Mouse (Mus musculus) liver, adult 2 months (tissue): ENCODE measurements around the gene Nme4. TPM values are rescaled to one million over a fixed set of nuclear protein-coding genes. Genes with fewer than 3 reads are reported as not detected.
"Not testable (repeated sequence)": the region's sequence is repeated elsewhere in the genome, so short reads cannot be mapped to it uniquely, and the experiment has no call there.

Experiments
- DNase-seq: peaks from one replicate; pipeline ENCODE4 v3.0.0-alpha.2; 2011; ENCODE audit warnings: low read depth, low spot score; ENCODE audit errors: extremely low read depth
- H3K27ac ChIP-seq: fragments of 200-500 bp; replicated peaks from 2 replicates; pipeline ENCODE4 v1.5.1; 2012; ENCODE audit warnings: low read depth, mild to moderate bottlenecking, control low read depth, inconsistent platforms, low read length; ENCODE audit not compliant: insufficient read depth
- H3K27me3 ChIP-seq: fragments of 200-500 bp; 2 replicates; pipeline ENCODE4 v1.6.1; 2012; ENCODE audit warnings: mild to moderate bottlenecking, moderate library complexity, low read length, inconsistent platforms; ENCODE audit not compliant: control insufficient read depth, insufficient read depth
- H3K36me3 ChIP-seq: fragments of 200-500 bp; 2 replicates; pipeline ENCODE4 v1.6.1; 2012; ENCODE audit warnings: low read length, inconsistent platforms; ENCODE audit not compliant: control insufficient read depth, insufficient read depth
- H3K4me1 ChIP-seq: fragments of 200-500 bp; 2 replicates; pipeline ENCODE4 v1.6.1; 2011; ENCODE audit warnings: low read length; ENCODE audit not compliant: control insufficient read depth, insufficient read depth
- H3K4me3 ChIP-seq: fragments of 200-500 bp; 2 replicates; pipeline ENCODE4 v1.5.1; 2011; ENCODE audit warnings: low read depth, mild to moderate bottlenecking, control low read depth, low read length, moderate library complexity; ENCODE audit not compliant: insufficient read depth
- H3K79me2 ChIP-seq: fragments of 200-500 bp; 2 replicates; pipeline ENCODE4 v1.6.1; 2012; ENCODE audit warnings: inconsistent platforms, mild to moderate bottlenecking, low read length, moderate library complexity; ENCODE audit not compliant: control insufficient read depth, insufficient read depth
- H3K9ac ChIP-seq: fragments of 200-500 bp; 2 replicates; pipeline ENCODE4 v1.6.1; 2012; ENCODE audit warnings: low read depth, mild to moderate bottlenecking, control low read depth, inconsistent platforms, low read length
- CTCF ChIP-seq: fragments of 200-500 bp; IDR thresholded peaks from 2 replicates; pipeline ENCODE4 v1.5.1; 2011; ENCODE audit warnings: low read depth, low read length, control low read depth
- POLR2A ChIP-seq: fragments of 200-500 bp; IDR thresholded peaks from 2 replicates; pipeline ENCODE4 v1.6.1; 2011; ENCODE audit warnings: low read length, control low read depth; ENCODE audit not compliant: insufficient read depth; ENCODE audit errors: extremely low read depth
- WGBS: fragments of 180-500 bp; shearing (Covaris S2); methylation state at CpG from one replicate; pipeline ENCODE4 v1.1.7; 2018; 5-methylcytosine and 5-hydroxymethylcytosine counted together
- polyA plus RNA-seq: library from polyadenylated mRNA; depleted of rRNA; stranded (reverse); fragments of >200 nt; gene quantifications from 2 replicates; pipeline ENCODE4 v1.2.3, GENCODE M21; 2012
- total RNA-seq: library from RNA; depleted of rRNA; stranded (reverse); fragments of >200 nt; gene quantifications from 2 replicates; pipeline ENCODE4 v1.2.3, GENCODE M21; 2014

The Nme4 gene
- total and polyA plus RNA-seq, 2 experiments: 7.0 to 8.7 TPM

DNA sequence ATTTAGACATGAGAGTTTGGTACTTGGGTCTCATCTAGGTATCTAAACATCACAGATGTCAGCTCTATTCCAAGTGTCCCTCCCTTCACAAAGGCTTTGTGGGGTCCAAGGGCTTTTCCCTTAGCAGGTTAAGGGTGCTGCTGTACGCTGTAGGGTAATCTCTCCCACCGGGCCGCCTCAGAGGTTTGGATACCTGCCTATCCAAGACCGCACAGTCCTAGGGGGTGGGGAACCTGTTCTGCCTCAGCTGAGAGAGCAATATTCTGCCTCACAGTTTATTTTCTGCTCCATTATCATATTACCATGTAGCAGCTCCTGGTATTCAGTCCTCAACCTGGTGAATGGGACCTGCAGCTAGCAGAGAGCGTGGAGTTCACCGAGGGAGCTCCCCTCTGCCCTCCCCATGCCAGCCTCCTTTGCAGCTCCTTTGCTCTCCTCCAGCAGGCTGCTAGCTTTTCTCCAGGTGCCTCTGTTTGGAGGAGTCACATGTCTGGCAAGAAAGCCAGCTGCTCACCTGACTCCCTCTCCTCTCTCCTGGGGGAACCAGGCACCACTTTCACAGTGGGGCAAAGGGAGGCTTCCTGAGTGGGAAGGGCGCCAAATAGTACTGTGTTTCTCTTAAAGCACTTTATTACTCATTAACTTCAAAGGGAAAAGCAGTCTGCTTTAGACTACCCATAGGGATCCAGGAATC is 19.9 kb upstream of the Nme4 start:
- no peaks in the 10 kb centered on the region for H3K36me3 ChIP-seq
- no peaks in the 10 kb centered on the region for H3K79me2 ChIP-seq
- no peaks in the 10 kb centered on the region for H3K27me3 ChIP-seq
- H3K9ac ChIP-seq: no peak overlapping the region
- H3K4me3 ChIP-seq: no peak overlapping the region
- no peak overlapping the region for H3K27ac ChIP-seq
- H3K4me1 ChIP-seq: peaks cover 7% of the 10 kb centered on the region
- peak; percentile 45 for DNase-seq
- WGBS: 75% methylated on average over 7 of the region's 7 CpGs
- TF ChIP-seq CTCF (no peak), POLR2A (no peak)

DNA sequence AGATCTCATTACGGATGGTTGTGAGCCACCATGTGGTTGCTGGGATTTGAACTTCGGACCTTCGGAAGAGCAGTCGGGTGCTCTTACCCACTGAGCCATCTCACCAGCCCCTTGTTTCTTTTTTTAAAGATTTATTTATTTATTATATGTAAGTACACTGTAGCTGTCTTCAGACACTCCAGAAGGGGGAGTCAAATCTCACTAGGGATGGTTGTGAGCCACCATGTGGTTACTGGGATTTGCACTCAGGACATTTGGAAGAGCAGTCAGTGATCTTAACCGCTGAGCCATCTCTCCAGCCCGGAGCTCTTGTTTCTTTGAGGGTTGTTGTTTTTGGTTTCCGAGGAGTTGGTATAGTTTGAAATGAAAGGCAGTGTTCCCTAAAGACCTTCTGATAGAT is 19.1 kb upstream of the Nme4 start:
- not testable (repeated sequence) for H3K79me2 ChIP-seq, H3K4me1 ChIP-seq, H3K27ac ChIP-seq, H3K36me3 ChIP-seq, H3K27me3 ChIP-seq, DNase-seq, H3K9ac ChIP-seq, H3K4me3 ChIP-seq
- 74% methylated on average over 7 of the region's 7 CpGs for WGBS

DNA sequence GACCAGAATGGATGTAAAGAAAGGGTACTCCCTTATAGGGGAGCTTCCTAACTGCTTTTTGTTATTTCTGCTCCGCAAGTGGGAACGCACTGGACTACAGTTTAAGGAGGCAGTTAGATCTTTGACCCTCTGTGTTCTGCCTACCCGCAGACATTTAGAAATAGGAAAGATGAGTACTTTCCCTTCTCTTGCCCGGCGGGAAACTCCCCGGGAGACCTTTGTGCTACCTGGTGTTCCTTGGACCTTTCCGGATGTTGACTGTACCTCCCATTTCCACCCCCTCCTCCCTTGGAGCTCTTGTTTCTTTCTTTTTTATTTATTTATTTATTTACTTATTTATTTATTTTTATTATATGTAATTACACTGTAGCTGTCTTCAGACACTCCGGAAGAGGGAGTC is 18.7 kb upstream of the Nme4 start:
- TF ChIP-seq POLR2A (no peak), CTCF (no peak)

DNA sequence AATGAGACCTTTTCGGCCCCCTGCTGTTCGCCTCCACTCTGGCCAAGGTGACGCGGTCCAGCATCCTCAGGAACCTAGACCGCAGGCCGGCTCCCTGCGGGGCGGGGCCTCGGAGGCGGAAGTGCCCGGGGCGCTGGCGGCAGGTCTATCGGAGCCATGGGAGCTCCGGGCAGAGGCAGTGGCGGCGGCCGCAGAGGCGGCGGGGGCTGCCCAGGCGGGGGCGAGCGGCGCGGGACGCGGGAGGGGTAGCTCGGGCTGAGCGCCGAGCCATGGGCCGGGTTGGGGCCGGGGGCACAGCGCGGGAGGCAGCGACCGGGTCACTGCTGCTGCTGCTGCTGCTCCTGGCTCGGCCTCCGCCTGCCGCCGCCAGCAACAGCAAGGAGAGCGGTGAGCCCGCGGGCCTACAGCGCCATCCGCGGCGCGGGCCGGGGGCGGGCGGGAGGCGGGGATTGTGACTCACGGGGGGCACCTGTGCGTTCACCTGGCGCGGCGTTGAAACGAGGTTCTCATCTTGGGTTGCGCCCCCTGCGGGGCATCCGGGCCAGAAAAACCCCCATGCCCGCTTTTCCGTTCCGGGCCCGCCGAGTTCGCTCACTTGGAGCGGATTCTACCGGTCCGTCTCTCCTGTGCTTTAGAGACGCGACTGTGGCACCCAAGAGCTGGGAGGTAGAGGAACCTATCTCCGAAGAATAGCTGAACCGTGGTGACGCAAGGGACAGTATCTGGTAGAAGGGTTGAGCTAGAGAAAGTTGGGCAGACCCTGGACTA is 18.0 kb upstream of the Nme4 start, which contains the start of gene Tmem8:
Gene Tmem8, plus strand, starts transcription at position 119 of the 768 bp plus-strand sequence.
- Histone ChIP-seq H3K4me1 (peaks cover 6% of the 10 kb centered on the region), H3K36me3 (no peaks in the 10 kb centered on the region), H3K9ac (peak within 1 kb of the TSS; percentile 85), H3K27ac (no peak within 1 kb of the TSS), H3K4me3 (peak within 1 kb of the TSS; percentile 70), H3K79me2 (no peaks in the 10 kb centered on the region), H3K27me3 (no peaks in the 10 kb centered on the region)
- TF ChIP-seq CTCF (peak; percentile 19; the same call in 1 of the 2 replicates), POLR2A (0 out of 2 replicates have a peak, but pooled peaks have one; percentile 39)
- WGBS: under 1% methylated on average over 75 of the region's 75 CpGs
- peak; percentile 38 for DNase-seq

More for the DNA sequence above, 18.7 kb upstream of the Nme4 start:
- Histone ChIP-seq H3K4me3 (peak overlapping the region; percentile 70), H3K27ac (no peak overlapping the region), H3K36me3 (no peaks in the 10 kb centered on the region), H3K9ac (peak overlapping the region; percentile 85), H3K4me1 (peaks cover 6% of the 10 kb centered on the region), H3K27me3 (no peaks in the 10 kb centered on the region), H3K79me2 (no peaks in the 10 kb centered on the region)
- peak; percentile 31 for DNase-seq
- 14% methylated on average over 8 of the region's 8 CpGs for WGBS

DNA sequence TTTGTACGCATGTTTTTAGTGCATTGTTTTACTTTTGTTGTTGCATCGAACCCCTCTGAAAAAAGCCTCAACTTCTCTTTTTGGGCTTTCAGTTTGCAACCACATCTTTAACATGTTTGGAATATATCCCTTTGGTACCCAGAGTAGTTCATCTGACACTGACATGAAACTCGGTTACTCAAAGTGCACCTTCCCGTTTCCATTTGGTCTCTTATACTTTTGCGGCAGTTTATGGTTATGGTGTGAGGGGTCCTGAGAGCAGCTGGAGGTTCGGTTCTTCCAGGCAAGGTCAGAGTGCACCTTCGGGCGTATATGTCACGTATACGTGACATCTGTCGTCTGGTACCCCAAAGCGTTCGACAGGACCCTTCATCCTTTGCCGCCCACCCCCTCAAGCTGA is 17.3 kb upstream of the Nme4 start:
- Histone ChIP-seq H3K79me2 (no peaks in the 10 kb centered on the region), H3K4me3 (peak overlapping the region; percentile 70; the same call in 1 of the 2 replicates), H3K27me3 (no peaks in the 10 kb centered on the region), H3K36me3 (no peaks in the 10 kb centered on the region), H3K4me1 (peaks cover 6% of the 10 kb centered on the region), H3K27ac (no peak overlapping the region), H3K9ac (no peak overlapping the region)
- no peak for DNase-seq
- 37% methylated on average over 14 of the region's 14 CpGs for WGBS
- TF ChIP-seq POLR2A (no peak), CTCF (no peak)

DNA sequence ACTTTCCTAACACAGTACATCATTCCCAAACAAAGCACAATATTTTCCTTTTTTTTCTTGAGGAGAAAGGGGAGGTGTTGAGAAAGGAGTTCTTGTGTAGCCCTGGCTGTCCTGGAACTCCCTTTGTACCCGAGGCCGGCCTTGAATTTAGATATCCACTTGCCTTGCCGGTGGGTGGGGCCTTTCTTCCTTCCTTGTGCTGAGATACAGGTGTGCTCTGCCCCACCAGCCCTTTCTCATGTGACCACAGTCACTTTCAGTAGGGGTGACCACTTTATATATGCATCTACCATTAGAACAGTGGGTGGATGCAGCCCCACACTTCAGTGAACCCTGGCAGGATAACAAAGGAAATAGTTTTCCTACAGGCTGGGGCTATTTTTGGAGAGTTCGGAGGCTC is 16.3 kb upstream of the Nme4 start:
- Histone ChIP-seq H3K27ac (no peak overlapping the region), H3K9ac (no peak overlapping the region), H3K27me3 (no peaks in the 10 kb centered on the region), H3K4me1 (peaks cover 6% of the 10 kb centered on the region), H3K36me3 (no peaks in the 10 kb centered on the region), H3K4me3 (no peak overlapping the region), H3K79me2 (no peaks in the 10 kb centered on the region)
- TF ChIP-seq POLR2A: no peak
- no peak for TF ChIP-seq CTCF
- WGBS: 58% methylated on average over 4 of the region's 4 CpGs
- DNase-seq: no peak
